Mouse (Mus musculus) naive thymus-derived CD4-positive, alpha-beta T cell, adult 2 months (primary cell): ENCODE results near the gene Filip1l.
A peak's percentile ranks its signal among the peaks of the same experiment; 100 is the strongest.

Experiments used
- DNase-seq: peaks from one replicate; pipeline ENCODE4 v3.0.0-alpha.2; 2011; ENCODE audit warnings: low read depth

The Filip1l gene

GRCm38 (mm10) chr16:57484043-57484795 is 131.3 kb downstream of the Filip1l start:
- DNase-seq, result no peak

GRCm38 (mm10) chr16:57485265-57485664 is 132.4 kb downstream of the Filip1l start:
- DNase-seq, result no peak

- DNase-seq, result no peak
Measured at GRCm38 (mm10) chr16:57486266-57486665, 133.4 kb downstream of the Filip1l start.

GRCm38 (mm10) chr16:57488661-57489060 is 135.8 kb downstream of the Filip1l start:
- DNase-seq, result no peak

GRCm38 (mm10) chr16:57490691-57491090 is 137.8 kb downstream of the Filip1l start:
- no peak for DNase-seq

- peak; percentile 71 for DNase-seq
Measured at GRCm38 (mm10) chr16:57491853-57492252, 139.0 kb downstream of the Filip1l start.

- DNase-seq, result peak; percentile 73
Measured at GRCm38 (mm10) chr16:57495476-57496203, 142.7 kb downstream of the Filip1l start.

- no peak for DNase-seq
Measured at GRCm38 (mm10) chr16:57496437-57497173, 143.7 kb downstream of the Filip1l start.

GRCm38 (mm10) chr16:57500851-57501250 is 148.0 kb downstream of the Filip1l start:
- peak; percentile 31 for DNase-seq

GRCm38 (mm10) chr16:57502230-57502629 is 149.3 kb downstream of the Filip1l start:
- DNase-seq, result no peak

GRCm38 (mm10) chr16:57502761-57503160 is 149.9 kb downstream of the Filip1l start:
- DNase-seq, result no peak

GRCm38 (mm10) chr16:57504728-57505127 is 151.8 kb downstream of the Filip1l start:
- no peak for DNase-seq

- no peak for DNase-seq
Measured at GRCm38 (mm10) chr16:57506133-57506532, 153.2 kb downstream of the Filip1l start.

GRCm38 (mm10) chr16:57508351-57508750 is 155.5 kb downstream of the Filip1l start:
- no peak for DNase-seq

- DNase-seq, result no peak
Measured at GRCm38 (mm10) chr16:57509099-57509498, 156.2 kb downstream of the Filip1l start.

- DNase-seq, result no peak
Measured at GRCm38 (mm10) chr16:57513562-57513961, 160.7 kb downstream of the Filip1l start.

- no peak for DNase-seq
Measured at GRCm38 (mm10) chr16:57514371-57514770, 161.5 kb downstream of the Filip1l start.

GRCm38 (mm10) chr16:57515636-57516035 is 162.7 kb downstream of the Filip1l start:
- DNase-seq, result no peak

GRCm38 (mm10) chr16:57525046-57525445 is 172.2 kb downstream of the Filip1l start:
- no peak for DNase-seq

- DNase-seq, result no peak
Measured at GRCm38 (mm10) chr16:57525476-57525875, 172.6 kb downstream of the Filip1l start.

GRCm38 (mm10) chr16:57526893-57527292 is 174.0 kb downstream of the Filip1l start:
- no peak for DNase-seq

GRCm38 (mm10) chr16:57528457-57528856 is 175.6 kb downstream of the Filip1l start:
- DNase-seq, result no peak

GRCm38 (mm10) chr16:57530547-57530946 is 177.7 kb downstream of the Filip1l start:
- no peak for DNase-seq
